Mouse (Mus musculus): ENCODE measurements around the gene Sema4b.

The Sema4b gene

DNA sequence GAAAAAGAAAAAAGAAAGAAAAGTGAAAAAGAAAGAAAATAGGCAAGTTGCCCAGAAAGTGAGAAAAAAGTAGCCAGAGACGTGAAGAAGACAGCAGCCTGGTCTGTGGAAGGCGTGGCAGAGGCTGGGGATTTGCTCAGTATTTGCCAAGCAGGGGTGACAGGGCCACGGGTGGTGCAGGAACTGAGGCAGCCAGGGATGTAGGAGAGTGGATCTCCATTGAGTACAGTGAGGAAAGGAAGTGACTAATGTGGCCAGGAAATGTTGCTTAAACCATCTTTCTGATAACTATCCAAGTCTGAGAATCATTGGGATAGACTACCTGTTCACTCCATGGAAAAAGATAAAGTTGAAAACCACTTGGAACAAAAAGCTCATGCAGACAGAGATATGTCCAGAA, 10.5 kb upstream of the Sema4b start:
- in situ Hi-C loops (cut with MboI, MseI), result no loop called here

DNA sequence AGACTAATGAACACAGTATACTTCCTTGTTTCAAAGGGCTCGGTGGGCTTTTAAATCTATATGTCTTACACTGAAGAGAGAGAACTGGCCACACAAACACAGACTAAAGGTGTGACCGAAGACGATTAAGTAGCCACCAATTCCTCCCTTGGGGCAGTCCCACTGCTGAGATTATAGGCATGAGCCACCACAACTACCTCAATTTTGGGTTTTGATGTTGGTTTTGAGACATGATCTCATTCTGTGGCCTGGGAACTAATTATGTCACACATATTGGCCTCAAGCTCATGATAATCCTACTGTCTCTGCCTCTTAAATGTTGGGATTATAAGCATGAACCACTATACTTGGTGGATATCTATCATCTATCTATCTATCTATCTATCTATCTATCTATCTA, 9.2 kb upstream of the Sema4b start:
- in situ Hi-C loops (cut with MboI, MseI), result no loop called here

DNA sequence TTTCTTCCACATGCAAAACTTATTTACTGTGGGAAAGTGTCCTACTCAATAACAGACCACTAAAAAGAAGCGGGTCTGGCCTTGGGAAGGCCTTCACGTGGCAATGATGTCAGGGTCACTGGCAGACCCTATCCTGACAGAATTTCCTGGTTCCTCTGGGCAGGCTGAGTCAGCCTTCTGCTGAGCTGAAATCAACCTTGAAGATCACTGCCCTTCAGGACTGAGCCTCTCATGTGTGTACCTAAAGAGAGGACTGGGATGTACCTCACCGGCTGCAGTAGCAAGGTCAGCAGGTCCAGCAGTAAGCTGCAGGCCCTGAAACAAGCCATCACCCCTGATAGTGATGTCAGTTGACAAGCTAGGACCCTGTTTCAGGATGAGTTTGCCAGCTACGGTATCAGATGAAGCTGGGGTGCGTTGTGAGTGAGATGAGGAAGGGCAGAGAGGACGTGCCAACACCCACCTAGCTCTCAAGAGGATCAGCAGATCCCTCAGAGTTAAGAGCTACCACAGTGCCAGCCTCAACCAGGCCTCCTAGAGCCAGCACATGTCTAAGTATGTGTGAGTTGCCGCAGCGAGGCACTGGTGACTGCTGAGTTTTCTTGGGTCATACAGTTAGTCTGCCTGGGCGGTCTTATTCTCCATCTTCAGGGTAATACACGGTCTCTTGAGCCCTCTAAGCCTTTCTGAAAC, 8.5 kb upstream of the Sema4b start:
- in situ Hi-C loops (cut with MboI, MseI), result no loop called here

DNA sequence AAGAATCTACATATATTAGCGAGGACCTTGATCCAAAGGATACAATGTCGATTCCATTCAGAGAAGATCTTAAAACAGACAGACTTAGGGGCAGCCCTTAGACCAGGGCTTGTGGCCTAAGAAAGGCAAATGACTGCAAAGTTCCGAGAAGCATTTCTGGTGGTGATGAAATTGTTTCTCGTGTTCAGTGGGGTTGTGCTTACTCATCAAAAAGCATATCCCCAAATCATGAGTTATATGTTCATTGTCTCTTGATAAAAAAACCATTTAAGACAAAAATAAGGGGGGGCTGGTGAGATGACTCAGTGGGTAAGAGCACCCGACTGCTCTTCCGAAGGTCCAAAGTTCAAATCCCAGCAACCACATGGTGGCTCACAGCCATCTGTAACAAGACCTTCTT, 7.3 kb upstream of the Sema4b start:
- in situ Hi-C loops (cut with MboI, MseI), result no loop called here

DNA sequence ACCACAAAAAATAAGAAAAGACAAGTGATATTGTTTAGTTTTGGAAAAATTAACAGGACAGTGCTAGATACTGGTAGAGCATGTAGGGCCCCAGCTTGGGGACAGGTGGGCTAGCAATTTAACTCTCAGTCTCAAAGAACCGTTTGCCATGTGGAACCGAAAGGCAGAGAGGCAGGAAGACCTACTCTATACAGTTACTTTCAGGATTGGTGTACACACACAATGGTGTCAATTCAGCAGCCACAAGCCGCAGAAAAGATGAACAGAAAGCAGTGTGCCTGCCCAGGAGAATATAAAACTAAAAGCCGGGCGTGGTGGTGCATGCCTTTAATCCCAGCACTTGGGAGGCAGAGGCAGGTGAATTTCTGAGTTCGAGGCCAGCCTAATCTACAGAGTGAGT, 6.9 kb upstream of the Sema4b start:
- in situ Hi-C loops (cut with MboI, MseI), result no loop called here

DNA sequence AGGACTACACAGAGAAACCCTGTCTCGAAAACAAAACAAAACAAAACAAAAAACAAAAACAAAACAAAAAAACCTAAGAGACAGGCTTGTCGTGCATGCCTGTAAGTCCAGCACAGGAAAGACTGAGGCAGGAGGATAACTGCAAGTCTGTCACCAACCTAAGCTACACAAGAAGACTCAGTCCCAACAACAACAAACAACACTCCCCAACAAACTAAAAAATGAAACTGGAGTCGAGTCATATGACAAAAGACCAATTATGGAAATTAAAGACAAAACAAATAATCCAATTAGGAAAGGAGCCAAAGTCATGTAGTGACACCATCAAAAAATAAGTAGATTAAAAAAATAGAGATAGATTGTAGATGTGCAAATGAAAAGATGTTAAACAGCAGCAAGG, 6.4 kb upstream of the Sema4b start:
- in situ Hi-C loops (cut with MboI, MseI), result no loop called here

DNA sequence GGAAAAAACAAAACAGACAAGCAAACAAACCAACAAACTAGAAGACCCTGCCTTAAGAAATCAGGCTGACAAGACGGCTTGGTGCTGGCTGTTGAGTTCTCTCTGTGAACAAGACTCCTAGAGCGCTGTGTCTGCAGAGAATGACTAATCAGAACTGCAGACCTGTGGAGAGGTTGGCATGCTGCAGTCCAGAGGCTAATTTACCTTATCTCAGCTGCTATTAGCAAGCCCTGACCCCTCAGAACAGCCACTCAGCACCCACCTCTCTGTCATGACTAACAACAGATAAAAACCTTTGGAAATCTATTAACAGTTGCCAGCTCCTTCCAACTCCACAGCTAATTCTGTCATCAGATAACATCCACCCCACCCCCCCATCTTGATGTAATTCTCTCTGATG, 5.6 kb upstream of the Sema4b start:
- in situ Hi-C loops (cut with MboI, MseI), result no loop called here

DNA sequence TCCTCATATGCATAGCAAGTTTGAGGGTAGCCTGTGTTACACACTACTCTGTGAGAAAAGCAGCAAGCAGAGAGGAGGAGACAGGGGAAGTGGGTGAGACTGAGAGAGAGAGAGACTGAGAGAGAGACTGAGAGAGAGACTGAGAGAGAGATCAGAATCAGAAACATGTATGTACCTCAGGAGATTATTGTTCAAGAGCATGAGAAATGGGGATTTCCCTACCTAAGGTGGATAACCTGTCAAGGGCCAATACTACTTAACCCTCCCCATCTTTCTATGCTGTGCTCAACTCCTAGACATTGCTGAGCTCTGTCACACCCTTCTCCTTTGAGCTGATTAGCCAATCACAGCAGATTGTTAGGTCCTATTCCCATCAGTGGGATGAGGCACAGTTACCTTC, 4.5 kb upstream of the Sema4b start:
- in situ Hi-C loops (cut with MboI, MseI), result no loop called here

DNA sequence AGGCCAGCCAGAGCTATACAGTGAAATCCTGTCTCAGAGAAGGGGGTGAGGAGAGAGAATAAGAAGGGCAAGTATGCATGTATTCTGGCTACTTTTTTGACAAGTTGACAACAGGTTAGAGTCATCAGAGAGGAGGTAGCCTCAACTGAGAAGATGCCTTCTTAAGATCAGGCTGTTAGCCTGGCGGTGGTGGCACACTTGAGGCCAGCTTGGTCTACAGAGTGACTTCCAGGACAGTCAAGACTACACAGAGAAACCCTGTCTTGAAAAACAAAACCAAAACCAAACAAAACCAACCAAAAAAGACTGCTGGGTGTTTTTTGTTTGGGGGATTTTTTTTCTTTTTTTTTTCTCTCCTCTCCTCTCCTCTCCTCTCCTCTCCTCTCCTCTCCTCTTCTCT, 3.2 kb upstream of the Sema4b start:
- in situ Hi-C loops (cut with MboI, MseI), result no loop called here

DNA sequence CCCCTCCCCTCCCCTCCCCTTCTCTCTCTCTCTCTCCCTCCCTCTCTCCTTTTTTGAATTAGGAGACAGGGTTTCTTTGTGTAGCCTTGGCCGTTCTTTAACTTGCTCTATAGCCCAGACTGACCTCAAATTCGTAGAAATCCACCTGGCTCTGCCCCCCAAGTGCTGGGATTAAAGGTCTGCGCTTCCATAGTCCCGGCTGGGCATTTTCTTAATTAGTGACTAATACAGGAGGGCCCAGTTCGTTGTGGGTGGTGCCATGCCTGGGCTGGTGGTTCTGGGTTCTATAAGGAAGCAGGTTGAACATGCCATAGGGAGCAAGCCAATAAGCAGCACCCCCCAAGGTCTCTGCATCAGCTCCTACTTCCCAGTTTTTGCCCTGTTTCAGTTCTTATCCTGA, 2.7 kb upstream of the Sema4b start:
- in situ Hi-C loops (cut with MboI, MseI), result no loop called here

DNA sequence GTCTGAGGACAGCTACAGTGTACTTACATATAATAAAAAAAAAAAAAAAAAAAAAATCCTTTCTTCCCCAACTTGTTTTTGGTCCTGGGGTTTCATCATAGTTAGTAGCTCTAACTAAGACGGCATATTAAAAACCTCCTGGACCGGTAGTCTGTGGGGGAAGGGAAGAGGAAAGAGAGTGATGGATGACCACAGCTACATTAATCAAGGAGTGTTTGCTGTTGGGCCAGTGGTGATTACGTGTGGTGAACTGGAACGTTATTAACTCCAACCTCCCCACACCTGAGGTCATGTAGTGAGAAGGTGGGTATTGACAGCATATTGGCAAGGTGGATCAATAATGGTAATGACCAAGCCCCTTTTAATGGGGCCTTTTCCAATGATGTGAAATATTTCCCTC, 2.1 kb upstream of the Sema4b start:
- in situ Hi-C loops (cut with MboI, MseI), result no loop called here

DNA sequence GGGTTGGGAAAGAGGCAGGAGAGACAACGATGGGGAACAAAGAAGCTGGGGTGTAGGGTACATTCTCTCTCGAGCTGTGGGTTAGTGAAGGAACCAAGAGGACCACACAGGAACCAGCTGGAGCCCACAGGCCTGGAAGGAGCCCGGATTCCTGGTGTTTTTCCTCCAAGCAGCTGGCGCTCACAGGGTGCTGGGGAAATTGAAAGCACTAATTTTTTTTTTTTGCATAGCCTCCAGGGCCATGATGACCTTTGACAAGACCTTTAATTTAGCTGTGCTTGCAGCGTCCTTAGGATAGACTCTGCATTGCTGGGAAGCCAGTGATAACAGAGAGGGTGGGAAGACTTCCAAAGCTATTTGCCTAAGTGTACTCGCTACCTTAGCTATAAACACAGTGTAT, 1.7 kb upstream of the Sema4b start:
- in situ Hi-C loops (cut with MboI, MseI), result no loop called here

DNA sequence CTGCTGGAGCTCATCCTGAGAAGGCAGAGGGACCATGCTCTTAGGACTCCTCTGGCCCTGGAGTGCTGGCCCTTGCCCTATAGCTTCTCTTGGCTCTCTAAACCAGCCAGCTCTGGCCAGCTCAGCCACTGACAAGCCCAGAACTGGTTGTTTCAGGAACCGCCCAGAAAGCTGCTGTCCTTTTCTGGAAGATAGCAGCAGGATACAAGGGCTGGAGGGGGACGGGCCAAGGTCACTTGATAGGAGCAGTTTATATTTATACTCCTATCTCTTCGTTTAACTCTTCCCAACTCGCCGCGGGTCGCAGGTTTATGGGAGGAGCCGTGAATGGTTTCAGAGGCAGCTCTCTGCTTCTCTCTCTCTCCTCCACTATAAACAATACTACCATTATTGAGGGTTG, 620 bp upstream of the Sema4b start:
- in situ Hi-C loops (cut with MboI, MseI), result no loop called here

DNA sequence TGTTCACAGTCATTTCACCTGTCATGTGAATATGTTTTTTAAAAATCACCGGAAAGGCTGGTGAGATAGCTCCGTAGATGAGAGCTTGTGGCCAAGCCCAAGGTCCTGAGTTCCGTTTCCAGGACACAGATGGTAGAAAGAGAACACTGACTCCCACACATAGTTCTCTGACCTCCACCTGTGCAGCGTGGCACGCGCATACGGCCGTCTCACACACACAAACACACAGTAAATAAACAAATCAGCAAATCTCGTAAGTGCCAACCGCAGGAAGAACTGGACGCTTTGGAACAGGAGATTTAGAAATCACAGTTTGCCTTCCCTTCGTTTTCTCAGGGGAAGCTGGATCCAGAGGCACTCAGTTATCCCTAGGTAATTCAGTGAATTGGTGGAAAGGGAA, 860 bp downstream of the Sema4b start:
- in situ Hi-C loops (cut with MboI, MseI), result no loop called here

DNA sequence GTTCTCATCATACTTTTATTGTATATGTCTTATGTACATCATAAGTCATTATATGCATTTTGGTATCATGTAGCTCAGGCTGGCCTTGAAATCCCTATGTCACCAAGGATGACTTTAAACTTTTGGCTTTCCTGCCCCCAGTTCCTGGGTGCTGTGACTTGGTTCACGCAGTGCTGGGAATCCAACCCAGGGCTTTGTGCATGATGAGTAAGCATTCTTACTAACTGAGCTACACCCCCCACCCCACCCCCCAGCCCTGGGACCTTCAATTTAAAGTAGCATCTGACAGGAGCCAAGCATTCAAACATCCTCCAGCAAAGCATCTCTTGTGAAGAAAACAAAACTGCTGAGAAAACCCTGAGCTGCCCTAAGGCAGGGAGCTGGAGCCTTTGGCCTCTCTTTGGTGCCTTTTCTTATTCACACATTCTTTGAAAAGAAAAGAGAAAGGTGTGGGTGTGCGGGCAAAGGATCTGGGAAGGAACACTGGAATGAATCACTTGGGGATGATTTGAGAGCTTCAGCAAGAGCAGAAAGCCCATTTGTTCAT, 2.0 kb downstream of the Sema4b start:
- in situ Hi-C loops (cut with MboI, MseI), result no loop called here

DNA sequence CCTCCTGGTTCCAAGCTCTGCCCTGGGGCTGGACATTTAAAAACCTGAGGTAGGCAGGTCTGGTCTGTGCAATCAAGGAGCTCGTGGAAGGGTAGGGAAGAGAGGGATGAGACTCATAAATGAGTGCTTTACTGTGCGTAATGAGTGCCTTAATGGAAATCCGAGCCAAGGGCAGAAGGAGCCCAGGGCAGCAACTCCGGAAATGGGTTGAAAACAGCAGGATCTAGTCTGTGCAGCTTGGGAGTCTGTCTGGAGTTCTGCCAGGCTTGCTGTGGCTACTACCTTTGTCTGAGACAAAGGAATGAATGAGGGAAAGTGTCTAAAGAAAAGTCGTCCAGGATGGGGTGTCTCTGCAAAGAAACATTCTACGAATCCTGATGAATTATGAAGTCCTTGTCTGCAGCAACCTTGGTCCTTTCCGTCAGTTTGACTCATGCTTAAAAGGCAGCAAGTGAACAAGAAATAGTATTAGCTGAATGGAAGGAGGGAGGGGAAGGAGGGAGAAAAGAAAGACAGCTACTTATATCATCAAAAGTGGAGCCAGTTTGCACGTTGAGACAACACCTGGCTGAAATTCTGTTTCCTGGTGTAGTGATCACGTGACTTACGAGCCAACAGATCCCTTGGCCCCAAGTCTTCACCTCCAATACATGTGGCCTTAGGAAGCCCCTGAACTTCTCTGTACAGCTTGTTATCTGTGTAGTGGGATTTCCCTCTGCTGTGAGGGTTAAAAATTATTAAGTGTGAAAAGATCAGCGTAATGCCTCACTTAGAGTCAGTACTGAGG, 2.7 kb downstream of the Sema4b start:
- in situ Hi-C loops (cut with MboI, MseI), result no loop called here

DNA sequence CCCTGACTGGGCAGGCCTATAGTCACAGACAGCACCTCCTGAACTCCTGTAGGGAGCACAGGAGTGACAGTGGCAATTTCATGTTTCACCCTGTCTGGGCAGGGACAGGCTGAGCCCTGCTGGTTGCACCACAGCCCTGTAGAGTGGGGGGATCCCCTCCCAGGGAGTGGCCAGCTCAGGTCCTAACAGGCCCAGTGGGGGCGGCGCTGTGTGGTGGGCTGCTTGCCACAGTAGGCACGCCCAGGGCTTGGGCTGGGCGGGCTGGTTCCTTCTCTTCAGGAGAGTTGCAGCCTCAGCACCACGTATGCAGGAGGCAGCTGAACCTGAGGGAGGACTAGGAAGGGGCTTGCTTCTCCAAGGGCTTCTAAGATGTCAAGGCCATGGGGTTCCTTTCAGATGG, 4.8 kb downstream of the Sema4b start:
- in situ Hi-C loops (cut with MboI, MseI), result no loop called here

DNA sequence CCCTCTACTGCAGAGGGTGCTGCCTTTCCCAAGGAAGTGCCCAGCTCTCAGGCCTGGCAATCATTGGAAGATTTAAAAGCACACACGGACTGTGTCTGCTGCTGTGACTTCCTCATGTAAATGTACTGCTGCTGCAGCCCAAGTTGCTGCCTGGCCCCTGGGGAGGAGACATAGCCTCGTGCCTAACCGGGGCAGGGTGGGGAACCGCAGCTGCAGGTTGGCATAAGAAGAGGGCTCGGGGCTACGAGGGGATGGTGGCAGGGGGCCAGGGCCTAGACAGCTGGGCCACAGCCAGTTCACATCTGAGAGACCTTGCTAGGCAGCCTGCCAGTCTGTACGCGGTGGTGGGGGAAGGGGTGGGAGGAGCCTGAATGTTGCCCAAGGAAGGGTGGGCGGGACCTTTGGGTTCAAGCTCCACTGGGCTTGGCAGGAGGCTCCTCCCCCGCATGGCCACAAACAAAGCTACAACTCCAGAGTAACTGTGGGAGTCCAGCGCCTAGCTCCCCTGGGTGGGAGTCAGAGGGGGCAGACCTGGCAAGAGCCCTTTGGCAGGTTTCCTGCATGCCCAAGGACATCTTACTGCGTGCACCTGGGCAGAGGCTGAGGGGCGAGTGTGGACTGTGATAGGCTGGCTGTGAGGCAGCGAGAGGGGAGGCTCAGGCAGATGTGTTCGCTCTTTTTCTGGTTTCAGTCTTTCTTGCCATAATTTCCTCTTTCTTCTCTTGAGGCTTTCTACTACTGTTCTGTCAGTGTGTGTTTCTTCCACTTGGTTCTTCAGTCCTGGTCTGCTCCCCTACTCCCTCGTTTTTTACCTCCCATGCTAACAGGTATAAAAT, 5.8 kb downstream of the Sema4b start:
- in situ Hi-C loops (cut with MboI, MseI), result no loop called here

DNA sequence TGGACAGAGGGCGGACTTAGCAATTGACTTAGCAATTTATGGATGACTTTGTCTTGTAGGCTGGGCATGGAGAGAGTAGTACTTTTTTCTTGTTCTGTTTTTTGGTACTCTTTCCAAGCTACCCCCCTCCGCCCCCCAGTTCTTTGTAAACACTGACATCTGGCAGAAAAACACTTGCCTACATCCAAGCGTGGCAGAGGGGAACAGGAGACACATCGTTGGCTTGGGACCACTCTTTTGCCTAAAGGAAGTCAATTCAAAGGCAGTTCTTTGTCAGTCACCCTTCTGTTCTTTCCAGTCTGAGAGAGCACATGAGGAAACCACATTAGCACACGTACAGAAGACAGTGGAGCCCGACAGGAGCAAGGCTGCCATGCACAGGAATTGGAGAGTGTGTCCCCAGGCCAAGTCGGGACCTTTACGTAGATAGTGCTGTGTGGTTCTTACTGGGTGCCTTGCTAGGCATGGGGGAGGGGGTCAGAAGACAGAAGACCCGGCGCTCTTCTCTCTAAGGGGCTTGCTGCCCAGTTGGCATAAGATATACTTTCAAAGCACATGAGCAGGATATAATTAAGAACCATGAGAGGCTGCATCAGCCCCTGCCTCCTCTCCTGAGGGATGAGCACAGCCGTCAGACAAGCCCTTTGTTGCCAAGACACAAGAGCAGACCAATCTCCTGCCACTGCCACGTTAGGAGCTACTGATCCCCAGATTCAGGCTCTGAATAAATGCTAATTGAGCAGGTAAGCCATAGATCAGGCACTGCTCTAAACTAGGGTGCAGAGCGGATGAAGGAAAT, 7.5 kb downstream of the Sema4b start:
- in situ Hi-C loops (cut with MboI, MseI), result no loop called here

DNA sequence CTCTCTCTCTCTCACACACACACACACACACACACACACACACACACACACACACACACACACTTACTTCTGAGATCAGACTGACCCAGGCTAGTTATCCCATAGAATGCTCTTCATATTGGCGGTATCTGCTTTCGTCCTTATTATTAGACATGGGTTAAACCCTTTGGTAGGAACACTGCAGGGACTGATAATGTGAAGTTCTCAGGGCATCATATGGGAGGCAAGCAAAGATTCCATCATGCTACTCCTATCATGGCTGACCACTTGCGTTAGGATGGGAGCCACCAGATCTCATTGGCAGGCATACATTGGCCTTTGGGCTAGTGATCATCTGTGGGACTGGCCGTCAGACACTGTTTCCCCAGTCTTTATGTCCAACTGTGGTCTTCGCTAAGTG, 8.5 kb downstream of the Sema4b start:
- in situ Hi-C loops (cut with MboI, MseI), result no loop called here

DNA sequence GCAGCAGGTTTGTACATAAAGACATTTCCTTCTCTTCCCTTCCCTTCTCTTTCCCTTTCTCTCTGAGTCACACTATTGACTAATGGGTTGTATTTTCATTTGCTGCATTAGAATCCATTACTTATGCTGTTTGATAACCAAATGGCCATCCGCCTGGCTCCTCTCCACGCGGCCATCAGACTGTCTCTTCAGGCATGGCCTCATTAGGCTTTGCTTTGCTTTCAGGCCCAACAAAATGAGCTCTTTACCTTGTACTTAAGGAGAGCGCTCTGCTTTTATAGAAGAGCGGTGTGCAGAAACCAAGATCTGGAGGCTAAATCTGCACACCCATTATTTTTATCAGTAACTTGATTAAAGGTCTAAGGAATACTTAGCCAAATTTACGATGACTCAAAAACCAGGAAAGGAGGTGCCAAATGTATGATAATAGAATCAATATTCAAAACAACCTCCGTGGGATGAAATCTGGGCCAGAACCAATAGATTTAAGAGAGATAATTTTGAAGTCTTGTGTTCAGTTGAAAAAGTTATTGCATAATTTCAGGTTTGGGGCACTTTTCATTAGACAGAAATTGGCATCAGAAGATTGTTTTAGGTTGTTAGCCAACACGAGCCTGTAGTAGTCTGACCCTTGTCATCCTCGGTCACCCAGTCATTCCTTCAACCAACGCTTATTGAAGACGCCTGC, 9.1 kb downstream of the Sema4b start:
- in situ Hi-C loops (cut with MboI, MseI), result no loop called here

All from T-helper 17 cell (primary cell).